Mouse (Mus musculus) ES-Bruce4 (cell line): ENCODE results near the gene Olfr1513.

Experiments used
- CTCF ChIP-seq: IDR thresholded peaks from one replicate; pipeline ENCODE4 v1.8.1; 2011; ENCODE audit warnings: low read depth, low read length
- POLR2A ChIP-seq: IDR thresholded peaks from one replicate; pipeline ENCODE4 v1.8.1; 2011; ENCODE audit warnings: low read length; ENCODE audit not compliant: insufficient read depth

- TF ChIP-seq CTCF = no peak
- TF ChIP-seq POLR2A = no peak
Measured at GRCm38 (mm10) chr14:52319361-52319760, 36.8 kb downstream of the Olfr1513 start.
